Mouse (Mus musculus) thymus, adult 18-20 months (tissue): ENCODE results near the gene Glis2.

ENCODE experiments used
- DNase-seq, 2 experiments: peaks; one replicate each; pipeline ENCODE4 v3.0.0; 2022; ENCODE audit warnings: mixed read lengths in 2 of 2

The Glis2 gene

GRCm38 (mm10) chr16:4583807-4584206 lies 10.7 kb upstream of the Glis2 start:
- DNase-seq = no peak

DNA sequence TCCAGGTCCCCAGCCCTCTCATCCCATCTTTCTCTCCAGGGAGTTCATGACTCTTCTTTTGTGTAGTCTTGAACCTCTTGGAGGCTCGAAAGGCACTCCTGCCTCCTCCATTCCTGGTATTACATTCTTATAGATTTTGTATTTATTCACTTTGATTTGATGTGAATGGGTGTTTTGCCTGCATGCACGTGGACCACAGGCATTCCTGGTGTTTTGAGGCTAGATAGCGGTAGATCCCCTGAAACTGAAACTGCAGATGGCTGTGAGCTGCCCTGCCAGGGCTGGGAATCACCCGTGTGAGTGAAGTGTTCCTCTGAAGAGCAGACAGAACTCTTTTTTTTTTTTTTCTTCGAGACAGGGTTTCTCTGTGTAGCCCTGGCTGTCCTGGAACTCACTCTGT lies 10.1 kb upstream of the Glis2 start:
- DNase-seq = no peak

DNA sequence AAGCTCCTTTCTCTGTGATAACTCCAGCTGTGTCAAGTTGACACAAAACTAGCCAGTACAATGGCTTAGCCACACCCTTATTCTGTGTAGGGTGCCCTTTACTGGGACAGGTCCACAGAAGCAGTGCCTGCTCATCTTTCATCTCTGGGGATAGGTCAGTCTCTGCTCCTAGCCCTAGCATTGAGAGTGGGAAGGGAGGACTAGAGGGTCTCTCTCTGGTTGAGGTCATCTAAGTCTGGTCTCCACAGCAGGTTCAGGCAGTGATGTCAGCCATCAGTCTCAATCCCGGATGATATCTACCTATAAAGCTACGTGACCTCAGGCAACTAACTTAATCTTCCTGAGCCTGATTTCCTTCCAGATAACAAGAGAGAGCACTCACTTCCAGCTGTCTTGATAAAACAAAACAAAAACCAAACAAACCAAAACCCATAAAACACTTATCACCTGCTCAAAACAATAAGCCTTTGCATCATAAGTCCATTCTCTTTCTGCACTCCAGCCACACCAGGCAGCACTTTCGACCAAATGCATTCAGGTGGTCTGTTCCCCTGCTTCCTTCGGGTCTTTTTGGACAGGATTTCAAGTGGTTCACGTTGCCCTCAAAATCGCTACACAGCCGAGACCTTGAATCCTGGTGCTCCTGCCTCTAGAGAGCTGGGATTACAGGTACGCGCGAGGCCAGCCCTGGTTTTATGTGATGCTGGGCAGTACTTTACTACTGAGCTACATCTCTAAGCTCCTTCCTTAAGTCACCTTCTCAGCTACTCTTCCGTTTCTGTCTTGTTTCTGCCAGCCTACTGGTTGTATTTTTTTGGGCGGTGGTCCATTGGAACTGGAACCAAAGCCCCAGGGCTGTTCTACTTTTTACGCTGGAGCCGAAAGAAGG lies 8.6 kb upstream of the Glis2 start:
- DNase-seq = no peak

- peak; percentile 93 for DNase-seq
Observed at GRCm38 (mm10) chr16:4586531-4587123, 7.9 kb upstream of the Glis2 start.

DNA sequence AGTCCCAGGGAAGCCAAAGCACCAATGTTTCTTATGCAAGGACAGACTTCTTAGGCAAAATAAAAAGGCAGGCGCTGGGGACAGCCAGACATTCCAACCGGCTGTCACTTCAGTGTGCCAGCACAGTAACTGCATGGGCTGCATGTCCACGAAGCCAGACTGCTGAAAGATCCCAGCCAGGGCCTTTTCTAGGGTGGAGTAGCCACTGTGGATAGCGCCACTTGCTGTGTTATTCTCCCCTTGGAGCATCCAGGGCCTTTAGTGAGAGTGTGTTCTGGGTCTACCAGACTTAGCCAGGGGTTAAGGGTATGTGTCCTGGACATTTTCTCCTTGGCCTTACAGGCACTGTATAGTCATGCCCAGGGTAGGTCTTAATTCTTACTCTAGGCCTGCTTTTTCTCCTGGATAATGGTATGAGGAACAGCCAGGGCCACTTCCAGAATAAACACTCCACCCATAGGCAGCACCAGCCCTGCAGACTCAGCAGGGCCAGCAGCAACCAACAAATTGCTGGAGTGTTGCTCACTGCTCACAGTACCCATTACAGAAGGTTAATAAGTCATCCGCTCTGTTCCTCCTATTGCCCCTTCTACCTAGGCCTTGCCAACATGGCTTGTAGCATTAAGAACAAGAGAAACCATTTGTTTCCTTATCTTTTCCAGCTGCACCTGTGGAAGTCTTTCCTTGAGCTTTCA lies 6.8 kb upstream of the Glis2 start:
- DNase-seq = no peak

- no peak for DNase-seq
Observed at GRCm38 (mm10) chr16:4590236-4590635, 4.3 kb upstream of the Glis2 start.

DNA sequence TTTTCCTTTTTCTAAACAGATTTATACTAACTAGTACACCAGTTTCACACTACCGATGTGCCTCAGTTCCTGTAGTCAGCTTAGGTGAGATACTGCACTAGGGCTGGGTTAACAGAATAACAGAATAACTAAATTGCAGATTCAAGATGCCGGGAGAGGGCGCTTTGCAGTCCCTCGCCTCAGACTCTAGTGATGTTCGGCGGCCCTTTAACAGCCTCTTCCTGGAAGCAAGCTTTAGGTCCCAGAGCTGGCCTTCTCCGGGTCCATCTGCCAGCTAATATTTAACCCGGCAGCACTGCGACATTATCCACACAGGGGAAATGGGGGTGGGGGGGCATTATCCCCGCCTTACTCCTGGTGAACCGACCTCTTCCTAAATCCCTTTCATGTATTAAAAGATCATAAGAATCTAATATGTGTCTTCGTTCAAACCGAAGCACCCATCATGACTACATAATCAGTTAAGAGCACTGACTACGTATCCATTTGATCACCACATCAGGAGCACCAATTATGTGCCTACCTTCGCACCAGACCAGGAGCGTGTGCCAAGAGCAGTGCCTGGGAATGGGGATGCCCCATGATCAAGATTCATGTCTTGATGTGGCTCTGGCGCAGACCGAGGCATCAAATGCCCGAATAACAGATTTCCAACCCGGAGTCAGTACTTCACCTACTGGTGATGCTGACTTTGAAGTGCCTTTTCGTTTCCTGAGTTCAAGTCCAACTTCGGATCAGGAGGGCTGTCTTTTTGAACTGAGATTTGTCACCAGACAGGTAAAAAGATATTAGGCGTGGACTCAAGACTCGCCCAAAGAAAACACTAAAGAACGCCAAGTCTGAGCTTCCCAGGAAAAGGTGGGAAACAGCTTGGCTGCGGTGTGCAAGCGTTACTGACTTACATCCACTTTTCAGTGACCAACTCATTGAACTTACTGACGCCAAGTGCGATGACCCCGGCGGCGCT lies 1.3 kb upstream of the Glis2 start:
- DNase-seq = no peak

- DNase-seq = no peak
Observed at GRCm38 (mm10) chr16:4594814-4595526, 457 bp downstream of the Glis2 start.

GRCm38 (mm10) chr16:4595527-4595963 lies 1.0 kb downstream of the Glis2 start:
- no peak for DNase-seq

- no peak for DNase-seq
Observed at GRCm38 (mm10) chr16:4596141-4596728, 1.7 kb downstream of the Glis2 start.

DNA sequence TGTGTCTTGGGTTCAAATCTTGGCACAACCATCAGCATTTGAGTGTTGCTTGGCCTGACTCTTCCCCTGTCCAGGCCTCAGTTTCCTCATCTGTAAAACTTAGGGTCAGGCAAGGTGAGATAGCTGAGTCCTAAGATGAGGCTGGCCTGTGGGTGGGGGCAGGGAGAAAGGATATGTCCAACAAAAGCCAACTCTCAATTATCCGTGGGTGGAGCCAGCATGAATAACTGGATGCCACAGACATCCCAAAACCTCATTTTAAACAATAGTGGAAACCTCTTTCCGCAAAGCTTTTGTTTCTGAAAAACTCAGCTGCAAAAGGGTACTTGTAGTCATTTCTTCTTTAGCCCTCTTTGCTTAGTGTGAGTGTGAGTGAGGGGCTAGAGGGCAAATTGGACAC lies 2.3 kb downstream of the Glis2 start:
- DNase-seq = no peak

GRCm38 (mm10) chr16:4597296-4597695 lies 2.8 kb downstream of the Glis2 start:
- DNase-seq = no peak

- no peak for DNase-seq
Observed at GRCm38 (mm10) chr16:4598041-4598440, 3.5 kb downstream of the Glis2 start.

- DNase-seq = no peak
Observed at GRCm38 (mm10) chr16:4598891-4599543, 4.5 kb downstream of the Glis2 start.

GRCm38 (mm10) chr16:4599616-4600015 lies 5.1 kb downstream of the Glis2 start:
- no peak for DNase-seq

GRCm38 (mm10) chr16:4600701-4601310 lies 6.3 kb downstream of the Glis2 start:
- no peak for DNase-seq

DNA sequence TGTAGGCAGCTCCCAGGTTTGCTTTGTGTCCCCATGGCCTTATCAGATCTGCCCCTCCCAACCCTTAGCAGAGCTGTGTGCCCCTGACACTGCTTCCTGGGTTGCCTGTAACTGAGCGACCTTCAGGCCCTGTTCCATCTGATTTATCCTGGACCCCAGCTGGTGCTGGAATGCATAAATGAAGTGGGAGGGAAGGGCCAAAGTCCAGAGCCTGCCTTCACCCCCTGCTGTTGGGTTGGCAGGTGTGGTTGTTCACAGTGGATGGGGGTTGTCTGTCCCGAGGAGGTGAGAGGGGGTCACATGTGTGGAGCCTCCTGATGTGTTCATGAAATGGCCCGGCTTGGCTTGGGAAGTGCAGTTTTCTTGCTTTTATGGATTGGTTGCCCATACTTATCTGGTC lies 7.7 kb downstream of the Glis2 start:
- no peak for DNase-seq

DNA sequence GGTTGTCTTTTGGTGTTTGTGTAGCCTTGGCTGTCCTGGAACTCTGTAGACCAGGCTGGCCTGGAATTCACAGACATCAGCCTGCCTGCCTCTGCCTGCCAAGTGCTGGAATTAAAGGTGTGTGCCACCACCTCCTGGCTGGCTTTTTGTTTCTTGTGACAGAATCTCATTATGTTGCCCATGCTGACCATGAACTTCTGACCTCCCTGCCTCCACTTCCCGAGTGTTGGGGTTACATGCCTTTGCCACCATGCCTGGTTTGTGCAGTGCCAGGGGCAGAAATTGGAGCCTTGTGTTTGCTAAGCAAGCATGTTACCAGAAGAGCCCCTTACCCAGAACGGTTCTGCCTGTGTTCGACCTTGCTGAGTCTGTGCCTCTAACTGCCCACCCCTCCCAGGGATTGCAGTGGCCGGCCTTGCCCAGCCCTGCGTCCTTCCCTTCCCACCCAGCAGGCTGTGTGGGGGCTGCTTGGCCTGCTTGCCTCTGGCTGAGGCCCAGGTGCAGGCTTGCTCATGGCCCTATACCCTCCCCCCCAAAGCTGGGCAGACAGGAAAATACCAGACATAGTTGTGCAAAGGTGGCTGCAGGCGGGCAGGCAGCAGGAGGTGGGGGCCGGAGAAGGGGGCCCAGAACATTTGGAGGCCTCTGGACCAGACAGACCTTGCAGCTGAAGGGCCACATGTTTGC lies 8.4 kb downstream of the Glis2 start:
- DNase-seq = no peak

GRCm38 (mm10) chr16:4603453-4603837 lies 8.9 kb downstream of the Glis2 start:
- DNase-seq = no peak

- no peak for DNase-seq
Observed at GRCm38 (mm10) chr16:4604293-4604837, 9.9 kb downstream of the Glis2 start.
